Mouse (Mus musculus) heart, postnatal 4 days (tissue): ENCODE measurements around the gene Slc9c1. TPM values are rescaled to one million over a fixed set of nuclear protein-coding genes. Genes with fewer than 3 reads are reported as not detected.
"Not testable (repeated sequence)": the region's sequence is repeated elsewhere in the genome, so short reads cannot be mapped to it uniquely, and the experiment has no call there.

Experiments used
- DNase-seq: peaks from one replicate; pipeline ENCODE4 v3.0.0; 2021
- total RNA-seq, 2 experiments: library from RNA; stranded (reverse); gene quantifications; 2 replicates each; pipeline ENCODE4 v1.2.3; 2021

The Slc9c1 gene
- not detected for total RNA-seq

DNA sequence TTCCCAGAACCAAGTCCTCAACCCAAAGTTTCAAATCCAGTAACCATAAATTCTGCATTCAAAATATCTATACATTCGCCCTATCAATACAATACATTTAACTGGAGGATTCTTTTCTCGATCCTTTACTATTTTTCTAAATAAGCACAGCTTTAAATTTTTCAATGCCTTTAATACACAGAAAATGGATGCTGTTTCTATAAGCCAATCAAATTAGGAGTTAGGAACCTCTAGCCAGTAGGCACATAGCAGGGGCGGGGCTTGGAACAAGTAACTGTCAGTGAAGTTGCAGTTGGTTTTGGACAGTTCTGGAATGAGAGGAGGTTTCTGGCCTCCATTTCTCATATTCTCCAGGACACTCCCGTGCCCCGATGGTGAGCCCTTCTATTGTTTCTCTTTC lies at the start of gene Slc9c1:
Gene Slc9c1, plus strand, starts transcription at position 301 of the 400 bp plus-strand sequence.
- no peak for DNase-seq

DNA sequence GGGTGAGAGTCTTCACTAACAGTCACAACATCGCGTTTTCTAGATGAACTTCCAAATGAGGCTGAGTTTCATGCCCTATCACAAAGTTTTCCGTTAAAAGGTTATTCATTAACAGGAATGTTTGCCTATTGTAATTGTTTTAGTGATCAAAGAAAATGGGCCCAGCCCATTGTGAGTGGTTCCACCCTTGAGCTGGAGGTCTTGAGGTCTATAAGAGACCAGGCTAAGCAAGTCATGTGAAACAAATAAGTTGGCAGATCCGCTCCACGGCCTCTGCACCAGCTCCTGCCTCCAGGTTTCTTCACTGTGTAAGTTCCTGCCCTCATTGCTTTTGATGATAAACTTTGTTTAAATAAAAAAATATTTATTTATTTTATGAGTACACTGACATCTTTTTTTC lies 42.2 kb upstream of the Slc9c1 start, which contains the start of gene Gm609:
Gene Gm609, minus strand, starts transcription at position 43 of the 400 bp plus-strand sequence.
- DNase-seq, result no peak

DNA sequence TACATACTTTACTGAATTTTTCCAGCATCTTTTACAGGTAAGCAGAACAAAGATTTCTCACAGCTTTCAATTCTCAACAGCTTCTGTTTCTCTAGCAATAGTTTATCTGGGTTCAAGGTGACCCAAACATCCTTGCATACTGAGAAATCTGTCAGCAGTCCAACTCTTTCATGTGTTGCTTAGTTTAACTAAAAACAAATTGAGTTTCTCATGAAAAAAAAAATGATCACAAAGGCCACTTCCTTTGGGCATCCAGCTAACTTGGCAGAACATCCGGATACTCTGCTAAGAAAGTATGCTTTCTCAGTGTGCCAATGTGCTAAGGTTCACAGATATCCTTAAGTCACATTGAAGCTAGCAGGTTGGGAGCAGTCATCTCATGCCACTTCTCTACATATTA lies 39.8 kb upstream of the Slc9c1 start:
- DNase-seq, result no peak

DNA sequence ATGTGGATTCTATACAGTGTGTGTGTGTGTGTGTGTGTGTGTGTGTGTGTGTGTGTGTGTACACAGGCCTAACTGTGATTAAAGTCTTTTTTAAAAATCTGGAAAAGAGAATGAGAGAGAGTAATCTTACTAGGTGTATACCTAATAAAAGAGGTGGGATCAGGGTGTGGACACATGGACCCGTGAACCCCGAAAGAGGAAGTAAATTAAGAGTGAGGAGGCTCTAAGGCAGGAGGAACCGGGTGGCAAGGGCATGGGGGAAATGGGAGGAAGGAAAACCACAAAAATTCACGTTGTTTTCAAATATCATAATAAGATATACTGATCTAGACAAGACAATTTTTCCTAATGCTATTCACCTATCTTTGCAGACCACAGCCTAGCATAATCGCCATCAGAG lies 9.6 kb upstream of the Slc9c1 start:
- DNase-seq, result no peak

DNA sequence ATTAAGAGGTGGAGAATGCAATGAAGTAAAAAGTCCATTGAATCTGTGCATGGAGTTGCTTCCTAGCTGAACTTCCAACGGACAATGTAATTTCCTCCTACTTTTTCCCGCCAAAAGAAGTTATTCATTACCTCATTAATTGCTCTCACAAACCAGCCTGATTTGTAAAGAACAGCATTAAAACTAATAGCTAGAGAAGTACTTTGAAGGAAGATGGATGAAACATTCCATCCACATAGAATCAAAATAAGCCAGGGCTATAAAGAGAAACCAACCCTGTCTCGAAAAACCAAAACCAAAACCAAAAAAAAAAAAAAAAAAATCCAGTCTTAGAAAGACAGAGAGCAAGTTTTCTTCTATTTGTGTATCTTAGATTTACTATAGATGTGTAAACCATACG lies 3.2 kb upstream of the Slc9c1 start, which contains the start of gene Gm17783:
Gene Gm17783, minus strand, starts transcription at position 101 of the 400 bp plus-strand sequence.
- no peak for DNase-seq

DNA sequence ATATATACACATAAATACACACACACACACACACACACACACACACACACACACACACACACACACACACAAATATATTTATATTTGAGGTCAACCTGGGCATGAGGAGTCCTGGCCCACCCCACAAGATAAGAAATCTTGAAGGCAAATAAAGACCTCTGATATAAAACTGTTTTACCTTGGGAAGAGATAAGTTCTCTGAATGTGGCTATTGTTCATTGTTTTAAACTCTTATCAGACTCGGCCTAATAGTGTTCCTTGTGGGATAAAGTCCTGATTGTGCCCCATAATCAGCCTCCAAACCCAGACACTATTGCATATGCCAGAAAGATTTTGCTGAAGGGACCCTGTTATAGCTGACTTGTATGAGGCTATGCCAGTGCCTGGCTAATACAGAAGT lies 3.2 kb downstream of the Slc9c1 start:
- DNase-seq, result not testable (repeated sequence)

DNA sequence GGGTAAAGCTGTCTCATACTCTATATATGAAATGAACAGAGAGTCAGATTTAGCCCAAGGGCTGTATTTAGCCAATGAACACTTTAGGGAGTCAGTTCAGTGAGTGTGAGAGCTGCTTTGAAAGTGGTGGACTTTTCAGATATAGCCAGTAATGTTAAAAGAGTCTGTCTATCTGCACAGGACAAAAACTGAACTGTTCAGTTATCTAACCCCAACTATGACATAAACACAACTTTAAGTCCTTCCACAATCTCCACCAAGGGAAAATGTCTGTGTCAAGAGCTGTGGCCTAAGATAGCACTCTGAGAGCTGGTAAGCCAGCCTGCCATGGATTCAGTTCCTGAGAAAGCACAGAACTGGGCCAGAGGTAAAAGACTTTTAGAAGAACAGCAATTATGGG lies 7.0 kb downstream of the Slc9c1 start:
- no peak for DNase-seq

DNA sequence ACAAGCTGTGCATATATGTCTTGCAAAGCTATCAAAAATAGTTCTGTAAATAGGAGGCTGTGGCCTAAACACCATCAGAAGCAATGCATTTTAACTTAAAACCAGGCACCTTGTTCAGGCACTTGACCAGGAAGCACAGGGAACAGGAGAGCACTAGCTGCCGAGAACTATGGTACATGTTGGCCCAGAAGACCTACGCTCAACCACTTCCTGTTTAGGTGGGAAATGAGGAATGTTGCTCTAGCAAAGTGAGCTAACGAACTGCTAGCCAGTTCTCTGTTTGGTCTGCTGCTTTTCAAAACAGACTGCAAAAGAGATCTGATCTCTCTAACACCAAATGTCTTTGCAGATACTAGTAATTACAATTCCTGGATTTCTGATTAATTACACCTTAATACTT lies 9.2 kb downstream of the Slc9c1 start:
- no peak for DNase-seq

DNA sequence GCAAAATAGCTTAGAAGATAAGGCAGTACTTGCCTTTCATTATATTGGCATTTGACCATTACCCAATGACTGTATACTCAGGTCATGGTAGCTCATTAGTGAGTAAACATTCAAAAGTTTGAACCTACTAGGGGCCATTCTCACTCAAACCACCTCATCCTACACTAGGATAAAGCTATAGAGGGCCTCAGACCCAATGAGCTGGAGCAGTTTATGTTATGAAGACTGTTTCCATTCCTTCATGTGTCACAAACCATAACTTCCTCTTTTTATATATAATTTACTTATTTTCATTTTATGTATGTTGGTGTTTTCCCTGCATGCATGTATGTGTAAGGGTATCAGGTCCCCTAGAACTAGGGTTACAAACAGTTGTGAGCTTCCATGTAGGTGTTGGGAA lies 12.9 kb downstream of the Slc9c1 start:
- DNase-seq, result no peak

DNA sequence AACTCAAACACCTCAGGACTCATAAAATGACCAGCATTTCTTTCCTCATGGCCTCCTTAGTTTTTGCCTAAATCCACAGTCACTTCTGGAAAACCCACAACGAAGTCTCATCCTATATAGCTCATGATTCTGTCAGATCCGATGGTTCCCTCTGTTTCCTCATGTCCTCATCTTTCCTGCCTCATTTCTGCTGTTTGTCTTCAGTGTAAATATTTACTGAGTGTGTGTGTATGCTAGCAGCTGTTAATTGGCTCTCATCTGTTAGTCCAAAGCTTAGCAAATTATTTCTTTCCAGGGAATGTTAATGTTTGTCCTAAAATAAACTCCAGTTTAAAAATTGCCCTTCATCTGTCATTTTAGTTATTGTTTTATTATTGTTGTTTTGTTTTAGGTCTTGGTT lies 16.5 kb downstream of the Slc9c1 start:
- DNase-seq, result no peak

DNA sequence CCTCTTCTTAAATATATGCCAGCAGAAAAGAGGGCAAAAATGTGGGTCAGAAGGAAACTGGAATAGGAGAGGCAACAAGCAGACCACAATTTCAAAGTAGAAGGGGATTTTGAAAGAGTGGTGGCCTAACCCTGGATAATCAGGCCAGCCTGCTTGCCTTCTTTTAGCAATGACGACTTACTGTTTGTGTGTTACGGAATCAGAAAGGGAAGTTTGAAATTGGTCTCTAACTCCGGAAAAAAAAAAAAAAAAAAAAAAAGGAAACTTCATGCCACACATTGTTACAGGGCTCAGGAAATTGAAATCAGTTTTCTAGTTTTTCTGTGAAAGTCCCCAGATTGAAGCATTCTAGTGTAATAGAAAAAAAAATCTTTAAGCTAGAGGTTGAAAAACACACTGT lies 26.6 kb downstream of the Slc9c1 start:
- no peak for DNase-seq

DNA sequence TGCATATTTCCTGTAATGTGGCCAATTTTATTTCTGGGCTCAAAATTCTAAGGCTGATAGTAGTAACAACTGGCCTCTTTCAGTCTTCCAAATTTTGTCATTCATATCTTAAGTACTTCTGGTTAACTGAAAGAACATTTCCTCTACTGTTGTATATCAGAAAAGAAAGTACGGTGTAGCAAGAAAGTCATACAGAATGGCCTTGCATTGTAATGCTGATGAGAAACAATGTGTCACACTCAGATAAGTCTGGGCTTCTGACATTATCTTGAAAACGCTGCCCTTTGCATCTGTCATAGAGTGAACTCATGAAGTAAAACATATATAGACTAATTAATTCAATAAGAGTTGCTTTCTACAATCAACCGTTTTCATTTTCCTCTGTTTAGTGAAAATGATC lies 37.2 kb downstream of the Slc9c1 start:
- DNase-seq, result no peak

DNA sequence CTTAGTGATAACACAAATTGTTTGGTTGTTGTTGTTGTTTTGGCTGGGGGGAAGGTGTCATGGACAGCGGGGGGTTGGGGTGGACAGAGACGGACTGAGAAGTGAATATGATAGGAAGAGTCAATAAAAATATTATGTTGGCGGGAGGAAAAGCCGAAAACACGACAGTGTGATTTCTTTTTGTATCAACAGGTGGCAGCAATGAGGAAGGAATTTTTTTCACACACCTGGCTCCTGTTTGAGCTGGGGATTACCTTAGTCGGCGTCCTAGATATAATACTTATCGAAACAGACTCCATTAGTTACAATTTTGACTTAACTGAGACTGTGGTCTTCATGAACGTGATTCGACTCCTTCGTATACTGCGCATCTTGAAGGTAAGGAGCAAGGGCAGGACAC lies 44.8 kb downstream of the Slc9c1 start:
- DNase-seq, result no peak

DNA sequence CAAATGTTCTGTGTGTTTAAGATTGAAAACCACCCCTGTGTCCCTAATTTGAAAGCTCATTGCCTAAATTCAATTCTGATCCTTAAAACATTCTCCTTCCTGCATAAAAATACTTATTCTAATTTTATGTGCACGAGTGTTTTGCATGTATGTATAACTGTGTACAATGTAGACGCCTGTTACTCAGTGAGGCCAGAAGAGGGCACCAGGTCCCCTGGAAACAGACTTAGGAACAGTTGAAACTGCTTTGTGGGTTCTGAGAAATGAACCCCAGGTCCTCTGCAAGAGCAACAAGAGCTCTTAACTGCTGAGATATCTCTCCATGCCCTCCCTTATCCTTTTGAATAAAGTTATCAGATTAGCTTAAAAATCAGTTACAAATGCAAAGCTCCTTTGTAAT lies 47.4 kb downstream of the Slc9c1 start:
- peak; percentile 10 for DNase-seq

DNA sequence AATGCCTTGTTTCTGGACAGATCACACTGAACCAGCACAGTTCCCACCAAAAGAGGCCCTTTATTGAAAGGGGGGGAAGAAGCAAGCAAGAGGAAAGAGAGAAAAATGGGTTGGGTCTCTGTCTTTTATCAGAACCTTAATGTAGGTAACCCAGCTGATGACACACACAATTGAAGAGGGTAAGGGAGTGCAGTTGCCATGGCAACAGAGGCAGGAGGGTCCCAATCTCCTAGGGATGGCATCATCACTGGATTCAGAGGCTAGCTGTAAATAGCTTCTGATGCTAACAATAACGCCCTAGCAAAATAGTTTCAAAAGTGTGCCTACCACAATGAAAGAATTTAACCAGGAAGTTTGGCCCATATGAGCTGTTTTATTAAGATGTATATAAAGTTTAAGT lies 58.5 kb downstream of the Slc9c1 start:
- DNase-seq, result no peak

DNA sequence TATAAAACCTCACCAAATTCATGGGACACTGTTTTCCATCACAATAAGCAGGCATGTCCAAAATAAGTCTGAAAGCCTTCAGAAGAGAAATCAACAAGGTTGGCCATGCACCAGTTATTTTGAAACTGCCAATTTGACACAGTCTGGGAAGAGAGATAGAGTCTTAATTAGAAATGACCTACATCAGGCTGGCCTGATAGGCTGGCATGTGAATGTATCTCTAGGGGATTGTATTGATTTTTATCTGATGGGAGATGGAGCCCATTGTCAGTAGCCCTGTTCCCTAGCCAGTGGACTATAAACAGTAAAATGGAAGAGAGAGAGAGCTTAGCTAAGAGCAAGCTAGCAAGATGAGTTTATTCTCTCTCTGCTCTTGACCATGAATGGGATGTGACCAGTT lies 60.4 kb downstream of the Slc9c1 start:
- DNase-seq, result no peak

DNA sequence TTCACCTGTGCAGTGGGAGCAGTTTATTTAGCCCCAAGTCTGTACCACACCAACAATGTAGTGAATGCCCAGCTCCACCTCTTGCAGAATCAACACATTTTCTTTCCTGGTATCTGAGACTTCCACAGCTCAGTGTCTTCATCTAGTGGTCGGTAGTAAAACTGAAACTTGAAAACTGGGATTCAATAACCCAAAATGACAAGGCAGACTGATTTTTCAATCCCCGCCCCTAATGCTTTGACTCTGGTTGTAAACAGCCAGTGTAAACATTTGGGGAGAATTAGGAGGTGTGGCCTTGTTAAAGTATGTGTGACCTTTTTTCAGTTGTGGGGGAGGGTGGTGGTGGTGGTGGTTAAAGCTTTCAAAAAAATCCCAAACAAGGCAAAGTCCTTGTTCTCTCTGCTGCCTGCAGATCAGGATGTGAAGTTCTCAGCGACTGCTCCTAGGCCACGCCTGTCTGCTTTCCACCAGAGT lies 73.4 kb downstream of the Slc9c1 start:
- DNase-seq, result no peak

DNA sequence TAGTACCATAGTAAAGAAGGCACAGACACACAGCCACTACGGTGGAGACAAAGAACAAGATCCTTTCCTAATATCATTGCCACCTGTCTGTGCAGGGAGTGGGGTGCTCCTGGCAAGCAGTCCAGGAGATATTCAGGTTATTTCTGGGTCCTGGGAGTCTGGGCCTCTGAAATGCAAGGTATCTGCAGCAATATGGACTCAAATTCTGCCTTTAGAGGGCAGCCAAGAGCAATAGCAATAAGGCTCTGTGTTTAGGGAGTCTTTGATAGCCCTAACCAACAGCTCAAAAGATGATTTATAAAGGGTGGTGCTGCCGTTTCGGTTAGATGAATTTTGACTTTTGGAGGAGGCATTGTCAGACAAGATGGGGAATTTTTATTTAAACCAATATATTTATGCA lies 74.2 kb downstream of the Slc9c1 start:
- peak; percentile 12 for DNase-seq

DNA sequence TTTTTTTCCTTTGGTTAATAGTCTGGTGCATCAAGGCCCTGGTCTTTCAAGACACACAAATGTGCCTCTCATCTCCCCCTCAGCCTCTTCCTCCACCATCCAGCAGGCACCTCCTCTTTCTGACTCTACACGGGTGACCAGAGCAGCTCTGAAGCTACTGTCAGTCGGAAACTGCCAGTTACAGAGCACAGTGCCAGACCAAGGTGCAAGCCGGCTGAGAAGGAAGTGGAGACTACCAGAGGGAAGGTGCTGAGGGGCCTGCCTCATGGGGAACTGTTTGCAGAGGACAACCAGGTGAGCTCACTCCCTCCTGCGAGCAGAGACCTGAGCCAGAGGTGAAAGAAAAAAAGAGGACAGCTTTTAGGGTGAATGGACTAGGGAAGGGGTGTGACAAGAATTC lies 75.2 kb downstream of the Slc9c1 start, which contains the start of gene Gcsam:
Gene Gcsam, plus strand, starts transcription at position 114 of the 400 bp plus-strand sequence.
- DNase-seq, result no peak

DNA sequence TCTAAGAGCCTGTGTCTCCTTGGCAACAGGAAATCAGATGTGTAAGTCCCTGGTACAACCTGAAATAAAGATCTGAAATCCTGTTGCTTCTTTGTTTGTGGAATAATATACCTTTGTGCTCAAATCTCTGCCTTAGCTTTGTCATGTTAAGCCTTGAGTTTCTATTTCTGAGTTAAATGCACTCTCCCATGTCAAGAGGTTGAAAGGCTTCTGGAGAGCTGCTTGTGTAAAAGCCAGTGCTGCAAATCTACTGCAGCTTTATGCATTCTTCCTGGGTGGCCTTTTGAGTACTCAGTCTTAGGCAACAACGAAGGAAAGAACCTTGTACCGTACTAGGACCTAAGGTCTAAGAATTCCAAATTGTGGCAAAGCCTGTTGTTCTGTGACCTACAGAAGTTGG lies 78.1 kb downstream of the Slc9c1 start:
- DNase-seq, result no peak

DNA sequence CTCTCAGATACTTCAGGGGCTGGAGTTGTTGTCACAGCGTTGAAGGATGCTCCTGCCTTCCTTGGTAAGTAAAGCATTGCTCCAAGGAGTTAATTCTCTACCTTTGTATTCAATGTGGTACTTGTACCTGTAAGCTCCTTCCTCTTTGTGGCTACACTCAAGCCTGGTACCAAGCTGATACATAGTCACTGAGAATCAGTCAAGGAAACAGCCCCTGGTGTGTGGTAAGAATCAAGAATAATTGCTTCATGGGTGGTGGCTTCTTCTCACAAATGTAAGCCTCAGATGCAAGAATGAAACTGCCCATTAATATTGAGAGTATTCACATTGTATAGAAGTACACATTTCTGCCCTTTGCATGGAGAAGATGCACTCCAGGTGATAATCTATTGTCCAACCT lies 80.8 kb downstream of the Slc9c1 start:
- no peak for DNase-seq

DNA sequence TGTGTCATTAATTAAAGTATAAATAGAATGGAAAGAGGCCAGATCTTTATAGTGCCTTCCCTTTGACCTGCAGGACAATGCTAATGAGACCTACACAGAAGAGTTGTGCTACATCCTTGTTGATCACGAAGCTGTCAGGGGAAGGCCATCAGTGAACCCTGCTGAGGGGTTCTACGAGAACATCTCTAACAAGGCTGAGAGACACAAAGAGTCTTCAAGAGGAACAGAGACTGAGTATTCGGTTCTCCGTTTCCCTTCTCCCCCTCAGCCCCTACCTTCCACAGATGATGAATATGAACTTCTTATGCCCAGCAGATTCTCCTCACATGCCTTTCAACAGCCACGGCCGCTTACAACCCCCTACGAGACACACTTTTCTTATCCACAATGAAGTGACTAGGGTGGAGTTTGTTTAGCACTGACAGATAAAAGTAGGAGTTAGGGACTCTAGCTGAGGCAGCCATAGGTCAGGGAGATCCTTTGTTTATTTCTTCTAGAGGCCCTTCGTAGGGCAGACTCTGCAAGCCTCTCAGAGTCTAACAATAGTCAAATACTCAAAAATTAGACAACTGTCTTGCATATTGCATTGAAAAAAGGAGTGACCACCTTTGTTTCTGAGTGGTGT lies 84.8 kb downstream of the Slc9c1 start:
- no peak for DNase-seq

DNA sequence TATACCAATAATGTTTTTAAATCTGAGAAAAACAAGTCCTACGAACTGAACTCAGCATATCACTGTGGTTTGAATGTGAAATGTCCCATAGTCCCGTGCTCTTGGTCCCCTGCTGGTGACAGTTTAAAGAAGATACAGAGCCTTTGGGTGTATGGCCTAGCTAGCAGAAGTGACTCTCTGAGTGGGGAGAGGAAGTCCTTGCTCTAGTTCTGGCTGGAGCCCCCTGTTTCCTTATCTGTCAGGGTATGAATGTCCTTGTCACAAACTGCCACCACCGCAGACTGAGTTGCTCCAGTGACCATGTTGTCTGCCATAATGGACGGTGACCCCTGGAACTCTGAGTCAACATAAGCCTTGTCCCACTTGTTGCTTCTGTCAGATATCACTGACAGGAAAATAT lies 88.1 kb downstream of the Slc9c1 start:
- no peak for DNase-seq

DNA sequence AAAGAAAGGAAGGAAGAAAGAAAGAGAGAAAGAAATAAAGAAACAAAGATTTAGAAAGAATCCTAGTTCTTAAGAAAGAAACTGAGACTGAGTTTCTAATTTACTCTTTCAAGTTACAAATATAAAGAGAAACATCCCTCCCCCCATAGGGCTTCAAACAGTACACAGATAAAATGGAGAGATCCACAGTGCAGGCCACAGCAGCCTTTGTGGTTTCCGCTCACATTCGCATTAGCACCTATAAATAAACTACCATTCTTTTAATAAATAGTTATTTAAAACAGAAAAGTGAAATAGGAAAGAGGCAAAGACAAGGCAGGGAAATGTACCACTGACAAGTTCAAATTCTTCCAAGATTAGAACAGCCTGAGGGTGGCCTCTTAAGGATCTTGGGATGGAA lies 89.7 kb downstream of the Slc9c1 start:
- no peak for DNase-seq

DNA sequence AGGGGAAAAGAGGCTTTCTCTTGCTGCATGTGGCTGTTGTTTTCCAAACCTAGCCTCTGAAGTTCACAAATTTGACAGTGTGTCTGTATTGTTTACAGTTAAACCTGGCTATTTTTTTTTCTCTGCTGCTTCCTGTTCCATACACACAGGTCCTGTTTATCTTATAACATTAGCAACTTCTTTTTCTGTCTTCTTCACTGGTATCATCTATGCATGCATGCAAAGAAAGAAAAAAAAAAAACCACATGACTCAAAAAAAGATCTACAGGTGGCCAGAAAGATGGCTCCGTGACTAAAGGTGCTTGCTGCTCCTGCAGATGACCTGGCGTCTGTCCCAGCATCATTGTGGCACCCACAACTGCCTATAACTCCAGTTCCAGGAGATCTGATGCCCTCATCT lies 90.2 kb downstream of the Slc9c1 start:
- DNase-seq, result no peak
